Mouse (Mus musculus) olfactory bulb, adult 2 months (tissue): ENCODE measurements around the gene Tubg1. TPM values are rescaled to one million over a fixed set of nuclear protein-coding genes. Genes with fewer than 3 reads are reported as not detected.

Experiments used
- H3K27ac ChIP-seq: fragments of 200-500 bp; 2 replicates; pipeline ENCODE4 v1.5.1; 2012; ENCODE audit warnings: low read depth, low read length; ENCODE audit not compliant: insufficient read depth
- H3K4me1 ChIP-seq: fragments of 200-500 bp; 2 replicates; pipeline ENCODE4 v1.6.1; 2012; ENCODE audit warnings: low read length; ENCODE audit not compliant: control insufficient read depth, insufficient read depth
- H3K4me3 ChIP-seq: fragments of 200-500 bp; 2 replicates; pipeline ENCODE4 v1.5.1; 2012; ENCODE audit warnings: mild to moderate bottlenecking, low read depth, low read length, moderate library complexity; ENCODE audit not compliant: insufficient read depth
- CTCF ChIP-seq: fragments of 200-500 bp; IDR thresholded peaks from 2 replicates; pipeline ENCODE4 v1.5.1; 2012; ENCODE audit warnings: low read depth, mild to moderate bottlenecking, low read length, moderate library complexity; ENCODE audit not compliant: insufficient read depth
- POLR2A ChIP-seq: fragments of 200-500 bp; IDR thresholded peaks from 2 replicates; pipeline ENCODE4 v1.6.1; 2012; ENCODE audit warnings: mild to moderate bottlenecking, low read depth, low read length, moderate library complexity; ENCODE audit not compliant: insufficient read depth
- WGBS: fragments of 180-500 bp; shearing (Covaris S2); methylation state at CpG from one replicate; pipeline ENCODE4 v1.1.7; 2018; 5-methylcytosine and 5-hydroxymethylcytosine counted together
- polyA plus RNA-seq: library from polyadenylated mRNA; stranded (reverse); fragments of >200 nt; gene quantifications from 2 replicates; pipeline ENCODE4 v1.2.4, GENCODE M21; 2012; ENCODE audit warnings: low replicate concordance; ENCODE audit not compliant: missing spikeins, insufficient read depth, insufficient read length

The Tubg1 gene
- polyA plus RNA-seq, 1 experiment = not detected

GRCm38 (mm10) chr11:101089931-101090330, 29.8 kb upstream of the Tubg1 start:
- WGBS = 81% methylated on average over 1 of the region's 1 CpGs
- TF ChIP-seq POLR2A (no peak), CTCF (no peak)
- H3K4me1 ChIP-seq = peaks cover 11% of the 10 kb centered on the region

GRCm38 (mm10) chr11:101094930-101095313, 24.8 kb upstream of the Tubg1 start:
- no peak for TF ChIP-seq CTCF
- TF ChIP-seq POLR2A = no peak
- Histone ChIP-seq H3K4me3 (peak overlapping the region; percentile 82), H3K4me1 (peaks cover 8% of the 10 kb centered on the region), H3K27ac (no peak overlapping the region)
- WGBS = 1% methylated on average over 18 of the region's 18 CpGs

More at GRCm38 (mm10) chr11:101089931-101090330, 29.8 kb upstream of the Tubg1 start:
- Histone ChIP-seq H3K27ac (no peak overlapping the region), H3K4me3 (no peak overlapping the region)

- TF ChIP-seq CTCF (peak; percentile 91; the same call in 1 of the 2 replicates), POLR2A (peak; percentile 70)
- H3K4me1 ChIP-seq = peaks cover 8% of the 10 kb centered on the region
- 1% methylated on average over 43 of the region's 43 CpGs for WGBS
- H3K27ac ChIP-seq = peak within 1 kb of the TSS; percentile 95
- peak within 1 kb of the TSS; percentile 82 for H3K4me3 ChIP-seq
Observed at GRCm38 (mm10) chr11:101095314-101096024, 24.3 kb upstream of the Tubg1 start, which contains the start of gene Psmc3ip. Gene Psmc3ip (minus strand): TSS chr11:101095436.

GRCm38 (mm10) chr11:101098231-101098630, 21.5 kb upstream of the Tubg1 start:
- Histone ChIP-seq H3K27ac (no peak overlapping the region), H3K4me3 (no peak overlapping the region), H3K4me1 (peaks cover 8% of the 10 kb centered on the region)
- TF ChIP-seq POLR2A = no peak
- TF ChIP-seq CTCF = no peak
- WGBS = 93% methylated on average over 8 of the region's 8 CpGs

GRCm38 (mm10) chr11:101103011-101103410, 16.7 kb upstream of the Tubg1 start:
- Histone ChIP-seq H3K4me1 (peaks cover 2% of the 10 kb centered on the region; the same call in 1 of the 2 replicates), H3K27ac (no peak overlapping the region), H3K4me3 (no peak overlapping the region)
- TF ChIP-seq CTCF = no peak
- no peak for TF ChIP-seq POLR2A
- WGBS = 91% methylated on average over 5 of the region's 5 CpGs

DNA sequence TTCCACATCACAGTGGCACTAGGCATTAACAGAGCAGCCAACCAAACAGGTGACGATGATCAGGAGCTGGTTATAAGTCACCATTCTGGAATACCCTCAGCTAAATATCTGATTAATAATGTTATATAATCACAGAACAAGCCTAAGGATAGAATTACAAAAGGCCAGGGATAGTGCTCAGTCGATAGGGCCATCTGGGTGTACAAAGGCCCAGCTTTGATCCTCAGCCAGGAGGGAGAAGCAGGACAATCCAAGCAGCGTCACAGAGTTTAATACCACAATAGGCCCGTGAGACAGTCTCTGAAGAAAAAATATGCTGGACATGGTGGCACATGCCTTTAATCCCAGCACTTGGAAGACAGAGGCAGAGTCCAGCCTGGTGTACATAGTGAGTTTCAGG, 10.4 kb upstream of the Tubg1 start:
- no peak for TF ChIP-seq POLR2A
- TF ChIP-seq CTCF = no peak
- Histone ChIP-seq H3K27ac (no peak overlapping the region), H3K4me1 (peaks cover 7% of the 10 kb centered on the region; the same call in 1 of the 2 replicates), H3K4me3 (no peak overlapping the region)
- 57% methylated on average over 4 of the region's 4 CpGs for WGBS

DNA sequence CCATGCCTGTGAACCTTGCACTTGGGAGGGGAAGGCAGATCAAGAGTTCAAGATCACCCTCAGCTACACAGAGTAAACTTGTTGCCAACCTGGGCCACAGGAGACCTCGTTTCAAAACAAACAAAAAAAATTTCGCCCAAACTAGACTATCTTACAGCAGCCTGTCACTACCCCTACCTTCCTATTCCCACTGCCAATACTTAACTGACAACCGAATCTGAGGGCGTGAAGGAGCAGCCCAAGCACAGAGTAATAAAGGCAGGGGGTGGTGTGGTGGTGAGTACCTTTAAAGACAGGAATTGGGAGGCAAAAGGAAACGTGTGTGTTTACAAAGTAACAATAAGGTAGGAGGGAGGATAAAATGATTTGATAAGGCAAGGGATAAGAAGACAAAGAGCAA, 9.0 kb upstream of the Tubg1 start:
- no peak overlapping the region for H3K27ac ChIP-seq
- peaks cover 11% of the 10 kb centered on the region; the same call in 1 of the 2 replicates for H3K4me1 ChIP-seq
- WGBS = 71% methylated on average over 5 of the region's 5 CpGs
- H3K4me3 ChIP-seq = no peak overlapping the region
- no peak for TF ChIP-seq POLR2A
- no peak for TF ChIP-seq CTCF

DNA sequence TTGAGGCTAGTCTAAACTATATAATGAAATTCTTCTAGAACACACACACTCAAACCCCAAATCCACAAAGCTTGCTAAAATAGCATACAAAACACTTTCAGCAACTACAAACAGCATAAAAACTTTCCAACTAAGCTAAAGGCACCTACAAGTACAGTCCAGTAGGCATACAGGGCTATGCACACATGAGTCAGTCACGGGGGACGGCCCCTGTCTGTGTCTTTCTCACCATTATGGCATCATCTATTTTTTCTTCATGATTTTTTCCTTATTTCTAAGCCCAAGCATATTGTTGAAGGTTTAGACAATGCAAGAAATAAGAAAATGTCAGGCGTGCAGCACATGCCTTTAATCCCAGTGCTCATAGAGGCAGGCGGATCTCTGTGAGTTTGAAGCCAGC, 8.6 kb upstream of the Tubg1 start:
- no peak overlapping the region for H3K27ac ChIP-seq
- 90% methylated on average over 4 of the region's 4 CpGs for WGBS
- TF ChIP-seq POLR2A (no peak), CTCF (no peak)
- no peak overlapping the region for H3K4me3 ChIP-seq
- peaks cover 11% of the 10 kb centered on the region; the same call in 1 of the 2 replicates for H3K4me1 ChIP-seq

DNA sequence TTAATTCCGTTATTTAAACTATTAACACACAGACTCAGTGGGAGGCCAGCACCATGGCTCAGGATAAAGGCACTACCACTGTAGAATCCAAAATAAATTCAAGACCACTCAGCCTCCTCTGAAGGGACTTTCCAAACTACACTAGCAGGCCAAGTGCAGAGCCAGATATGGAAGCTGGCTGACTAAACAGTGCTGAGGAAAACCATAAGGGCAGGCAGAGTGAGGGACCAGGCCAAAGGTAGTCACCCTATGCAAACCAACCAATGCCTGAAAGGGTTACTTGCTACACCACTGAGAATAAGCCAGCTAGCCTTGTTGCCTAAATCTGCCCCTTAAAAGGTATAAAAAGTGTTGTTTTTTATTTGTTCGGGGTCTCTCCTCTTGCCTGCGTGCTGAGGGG, 7.6 kb upstream of the Tubg1 start:
- 78% methylated on average over 3 of the region's 3 CpGs for WGBS
- no peak overlapping the region for H3K4me3 ChIP-seq
- H3K27ac ChIP-seq = no peak overlapping the region
- peaks cover 17% of the 10 kb centered on the region; the same call in 1 of the 2 replicates for H3K4me1 ChIP-seq
- TF ChIP-seq POLR2A = no peak
- TF ChIP-seq CTCF = no peak

DNA sequence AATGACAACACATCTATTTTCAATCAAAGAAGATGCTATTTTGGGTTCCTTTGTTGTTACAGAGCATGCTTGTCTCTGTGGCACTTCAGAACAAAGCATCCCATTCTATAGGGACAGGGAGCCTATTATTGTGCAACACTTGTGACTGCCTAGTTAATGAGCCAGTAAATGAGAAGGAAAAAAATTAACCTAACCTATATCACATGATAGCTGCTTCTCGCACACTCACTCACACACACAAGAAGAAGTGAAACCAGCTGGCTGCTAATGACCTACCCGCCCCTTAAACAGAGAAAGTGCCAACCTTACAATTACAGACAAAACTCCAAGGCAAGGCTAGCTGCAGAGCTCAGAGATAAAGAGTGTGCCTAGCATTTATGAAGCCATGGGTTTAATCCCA, 4.2 kb upstream of the Tubg1 start:
- WGBS = 6% methylated on average over 2 of the region's 2 CpGs
- Histone ChIP-seq H3K27ac (peak overlapping the region; percentile 59; the same call in 1 of the 2 replicates), H3K4me1 (peaks cover 19% of the 10 kb centered on the region), H3K4me3 (no peak overlapping the region)
- TF ChIP-seq POLR2A = no peak
- no peak for TF ChIP-seq CTCF
